Mouse (Mus musculus) embryonic facial prominence, embryonic 11.5 days (tissue): Measurements from ENCODE around the gene Nfix. TPM values are rescaled to one million over a fixed set of nuclear protein-coding genes. Genes with fewer than 3 reads are reported as not detected.

Experiments used
- ATAC-seq: fragments of 200-750 bp; cut with Nextera tagmentation; replicated peaks from 2 replicates; pipeline ENCODE4 v1.8.0; 2017; ENCODE audit warnings: low read depth; ENCODE audit not compliant: insufficient number of reproducible peaks, low FRiP score, low TSS enrichment
- DNase-seq: peaks from one replicate; pipeline ENCODE4 v3.0.0-alpha.2; 2015; ENCODE audit warnings: low spot score
- H3K27ac ChIP-seq: fragments of 300-500 bp; sonication (generic); replicated peaks from 2 replicates; pipeline ENCODE4 v1.5.1; 2014; ENCODE audit warnings: mild to moderate bottlenecking, low read depth, low read length, control low read depth
- H3K27me3 ChIP-seq: fragments of 300-500 bp; sonication (generic); 2 replicates; pipeline ENCODE4 v1.6.1; 2014; ENCODE audit warnings: mild to moderate bottlenecking, low read length, moderate library complexity, mixed read lengths; ENCODE audit not compliant: control insufficient read depth, insufficient read depth
- H3K36me3 ChIP-seq: fragments of 300-500 bp; sonication (generic); replicated peaks from 2 replicates; pipeline ENCODE4 v1.6.1; 2014; ENCODE audit warnings: low read depth, mild to moderate bottlenecking, low read length, moderate library complexity, mixed read lengths; ENCODE audit not compliant: control insufficient read depth, insufficient read depth
- H3K4me1 ChIP-seq: fragments of 300-500 bp; sonication (generic); 2 replicates; pipeline ENCODE4 v1.6.1; 2014; ENCODE audit warnings: low read length, mixed read lengths; ENCODE audit not compliant: control insufficient read depth, insufficient read depth
- H3K4me2 ChIP-seq: fragments of 300-500 bp; sonication (generic); 2 replicates; pipeline ENCODE4 v1.6.1; 2014; ENCODE audit warnings: low read depth, mild to moderate bottlenecking, control low read depth, low read length, moderate library complexity
- H3K4me3 ChIP-seq: fragments of 300-500 bp; sonication (generic); 2 replicates; pipeline ENCODE4 v1.5.1; 2014; ENCODE audit warnings: low read depth, low read length, control low read depth
- H3K9ac ChIP-seq: fragments of 300-500 bp; sonication (generic); replicated peaks from 2 replicates; pipeline ENCODE4 v1.6.1; 2014; ENCODE audit warnings: mild to moderate bottlenecking, control low read depth, low read length
- H3K9me3 ChIP-seq: fragments of 300-500 bp; sonication (generic); replicated peaks from 2 replicates; pipeline ENCODE4 v1.6.1; 2016; ENCODE audit warnings: mild to moderate bottlenecking, low read length, inconsistent platforms, mixed read lengths; ENCODE audit not compliant: control insufficient read depth
- WGBS: fragments of 180-500 bp; shearing (Covaris S2); extraction: QIAGEN DNeasy Blood & Tissue Kit; methylation state at CpG from one replicate; pipeline ENCODE4 v1.1.7; 2014; 5-methylcytosine and 5-hydroxymethylcytosine counted together
- polyA plus RNA-seq: library from polyadenylated mRNA; unstranded; fragments of >200 nt; fragmentation: Nextera tagmentation; extraction: Ambion mirVana; gene quantifications from 2 replicates; pipeline ENCODE4 v1.2.1, GENCODE M21; 2014

Gene Nfix
- polyA plus RNA-seq, 1 experiment from 2014 or later: 6.8 TPM

GRCm38 (mm10) chr8:84693332-84693731 lies 106.8 kb downstream of the Nfix start:
- Histone ChIP-seq H3K27me3 (no peaks in the 10 kb centered on the region), H3K4me3 (no peak overlapping the region), H3K9me3 (no peaks in the 10 kb centered on the region), H3K4me1 (no peaks in the 10 kb centered on the region), H3K27ac (no peak overlapping the region), H3K9ac (no peak overlapping the region), H3K36me3 (no peaks in the 10 kb centered on the region; the same call in 1 of the 2 replicates), H3K4me2 (no peak overlapping the region)
- ATAC-seq: no peak
- WGBS: 66% methylated on average over 4 of the region's 4 CpGs
- DNase-seq: no peak

GRCm38 (mm10) chr8:84689091-84689915 lies 110.8 kb downstream of the Nfix start:
- H3K4me1 ChIP-seq: peaks cover 3% of the 10 kb centered on the region
- DNase-seq: peak; percentile 92
- H3K27me3 ChIP-seq: no peaks in the 10 kb centered on the region
- H3K27ac ChIP-seq: peak overlapping the region; percentile 47; the same call in 1 of the 2 replicates
- under 1% methylated on average over 47 of the region's 47 CpGs for WGBS
- ATAC-seq: peak; percentile 77
- peak overlapping the region; percentile 85 for H3K9ac ChIP-seq
- H3K36me3 ChIP-seq: no peaks in the 10 kb centered on the region
- peak overlapping the region; percentile 86 for H3K4me3 ChIP-seq
- H3K4me2 ChIP-seq: peak overlapping the region; percentile 90
- H3K9me3 ChIP-seq: no peaks in the 10 kb centered on the region

DNA sequence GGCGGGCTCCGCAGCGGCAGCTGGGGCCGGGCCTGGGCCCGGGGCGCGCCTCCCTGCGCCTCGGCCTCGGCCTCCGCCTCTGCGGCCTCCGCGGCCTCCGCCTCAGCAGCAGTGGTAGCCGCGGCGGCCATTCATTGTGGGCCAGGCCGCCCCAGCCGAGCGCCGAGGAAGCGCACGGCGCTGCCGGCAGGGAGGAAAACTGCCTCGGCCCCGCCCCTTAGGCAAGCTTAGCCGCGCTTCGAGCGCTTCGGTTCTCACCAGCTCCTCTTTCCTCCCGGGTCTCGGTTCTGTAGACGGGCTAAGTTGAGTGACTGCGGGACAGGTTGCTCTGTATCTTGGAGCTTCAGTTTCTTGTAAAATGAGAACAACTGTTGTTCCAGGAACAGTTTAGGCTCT lies 112.4 kb downstream of the Nfix start, which contains the start of gene Nacc1:
Nacc1 (minus strand) TSS at position 158 of the 396 bp plus-strand sequence.
- peak; percentile 95 for DNase-seq
- ATAC-seq: peak; percentile 54
- peak within 1 kb of the TSS; percentile 100 for H3K9ac ChIP-seq
- H3K4me1 ChIP-seq: peaks cover 3% of the 10 kb centered on the region
- no peaks in the 10 kb centered on the region for H3K9me3 ChIP-seq
- H3K4me3 ChIP-seq: peak within 1 kb of the TSS; percentile 100
- no peaks in the 10 kb centered on the region for H3K27me3 ChIP-seq
- H3K4me2 ChIP-seq: peak within 1 kb of the TSS; percentile 79
- WGBS: under 1% methylated on average over 22 of the region's 37 CpGs
- no peaks in the 10 kb centered on the region for H3K36me3 ChIP-seq
- H3K27ac ChIP-seq: peak within 1 kb of the TSS; percentile 98

GRCm38 (mm10) chr8:84687003-84687704 lies 113.0 kb downstream of the Nfix start:
- WGBS: under 1% methylated on average over 56 of the region's 62 CpGs
- Histone ChIP-seq H3K27me3 (no peaks in the 10 kb centered on the region), H3K9ac (peak overlapping the region; percentile 100), H3K4me3 (peak overlapping the region; percentile 100), H3K9me3 (no peaks in the 10 kb centered on the region), H3K4me1 (peaks cover 3% of the 10 kb centered on the region), H3K36me3 (no peaks in the 10 kb centered on the region), H3K4me2 (peak overlapping the region; percentile 79), H3K27ac (peak overlapping the region; percentile 98)
- no peak; the same call in 1 of the 2 replicates for ATAC-seq
- peak; percentile 72 for DNase-seq

GRCm38 (mm10) chr8:84686191-84687002 lies 113.7 kb downstream of the Nfix start, which contains the start of gene Trmt1:
Trmt1 (plus strand) TSS chr8:84686307.
- H3K4me2 ChIP-seq: peak within 1 kb of the TSS; percentile 79
- peak within 1 kb of the TSS; percentile 100 for H3K4me3 ChIP-seq
- peak within 1 kb of the TSS; percentile 98 for H3K27ac ChIP-seq
- H3K27me3 ChIP-seq: no peaks in the 10 kb centered on the region
- H3K4me1 ChIP-seq: peaks cover 3% of the 10 kb centered on the region
- no peaks in the 10 kb centered on the region for H3K36me3 ChIP-seq
- H3K9ac ChIP-seq: peak within 1 kb of the TSS; percentile 100
- ATAC-seq (no peak; the same call in 1 of the 2 replicates), DNase-seq (peak; percentile 38)
- H3K9me3 ChIP-seq: no peaks in the 10 kb centered on the region
- WGBS: 8% methylated on average over 20 of the region's 20 CpGs

GRCm38 (mm10) chr8:84684537-84684936 lies 115.6 kb downstream of the Nfix start:
- ATAC-seq (no peak), DNase-seq (no peak)
- H3K9ac ChIP-seq: no peak overlapping the region
- no peaks in the 10 kb centered on the region for H3K27me3 ChIP-seq
- H3K36me3 ChIP-seq: no peaks in the 10 kb centered on the region; the same call in 1 of the 2 replicates
- H3K27ac ChIP-seq: no peak overlapping the region
- 65% methylated on average over 3 of the region's 3 CpGs for WGBS
- no peak overlapping the region for H3K4me3 ChIP-seq
- H3K4me2 ChIP-seq: no peak overlapping the region
- H3K9me3 ChIP-seq: no peaks in the 10 kb centered on the region
- H3K4me1 ChIP-seq: peaks cover 3% of the 10 kb centered on the region

DNA sequence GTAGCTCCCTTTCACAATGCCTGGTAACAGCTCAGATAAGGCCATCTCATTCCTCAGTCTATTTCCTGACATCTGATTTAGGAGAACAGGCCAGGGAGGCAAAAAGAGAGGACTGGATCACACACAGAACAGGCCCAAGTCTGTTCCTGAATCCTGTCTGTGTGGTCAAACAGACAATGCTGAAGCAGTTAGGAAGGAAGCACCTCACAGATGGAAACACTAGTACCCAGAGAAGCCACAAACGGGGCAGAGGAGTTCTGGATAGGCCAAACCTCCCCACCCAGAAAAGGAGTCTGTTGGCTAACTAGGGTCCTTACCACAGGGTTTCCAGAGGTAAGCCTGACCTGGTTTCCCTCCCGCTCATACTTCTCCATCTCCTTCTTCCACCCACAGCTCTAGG lies 117.9 kb downstream of the Nfix start:
- Histone ChIP-seq H3K36me3 (no peaks in the 10 kb centered on the region; the same call in 1 of the 2 replicates), H3K4me3 (no peak overlapping the region), H3K27ac (no peak overlapping the region), H3K4me2 (no peak overlapping the region), H3K9ac (no peak overlapping the region), H3K27me3 (no peaks in the 10 kb centered on the region), H3K9me3 (no peaks in the 10 kb centered on the region), H3K4me1 (peaks cover 3% of the 10 kb centered on the region)
- DNase-seq (no peak), ATAC-seq (no peak)
- WGBS: 85% methylated on average over 2 of the region's 2 CpGs
